Mouse (Mus musculus) lung, adult 2 months (tissue): ENCODE measurements around the gene Aox2.

Experiments used
- CTCF ChIP-seq: fragments of 200-500 bp; IDR thresholded peaks from 2 replicates; pipeline ENCODE4 v1.5.1; 2011; ENCODE audit warnings: mild to moderate bottlenecking, low read length, control low read depth; ENCODE audit not compliant: insufficient read depth
- POLR2A ChIP-seq: fragments of 200-500 bp; IDR thresholded peaks from 2 replicates; pipeline ENCODE4 v1.6.1; 2011; ENCODE audit warnings: low read depth, mild to moderate bottlenecking, control low read depth, low read length, borderline replicate concordance; ENCODE audit errors: extremely low read depth

GRCm38 (mm10) chr1:58238961-58239360 lies 39.2 kb upstream of the Aox2 start:
- TF ChIP-seq POLR2A (no peak), CTCF (no peak)
